Comparison of ENCODE assay signal across 8 mouse cellular contexts in the genomic region with DNA sequence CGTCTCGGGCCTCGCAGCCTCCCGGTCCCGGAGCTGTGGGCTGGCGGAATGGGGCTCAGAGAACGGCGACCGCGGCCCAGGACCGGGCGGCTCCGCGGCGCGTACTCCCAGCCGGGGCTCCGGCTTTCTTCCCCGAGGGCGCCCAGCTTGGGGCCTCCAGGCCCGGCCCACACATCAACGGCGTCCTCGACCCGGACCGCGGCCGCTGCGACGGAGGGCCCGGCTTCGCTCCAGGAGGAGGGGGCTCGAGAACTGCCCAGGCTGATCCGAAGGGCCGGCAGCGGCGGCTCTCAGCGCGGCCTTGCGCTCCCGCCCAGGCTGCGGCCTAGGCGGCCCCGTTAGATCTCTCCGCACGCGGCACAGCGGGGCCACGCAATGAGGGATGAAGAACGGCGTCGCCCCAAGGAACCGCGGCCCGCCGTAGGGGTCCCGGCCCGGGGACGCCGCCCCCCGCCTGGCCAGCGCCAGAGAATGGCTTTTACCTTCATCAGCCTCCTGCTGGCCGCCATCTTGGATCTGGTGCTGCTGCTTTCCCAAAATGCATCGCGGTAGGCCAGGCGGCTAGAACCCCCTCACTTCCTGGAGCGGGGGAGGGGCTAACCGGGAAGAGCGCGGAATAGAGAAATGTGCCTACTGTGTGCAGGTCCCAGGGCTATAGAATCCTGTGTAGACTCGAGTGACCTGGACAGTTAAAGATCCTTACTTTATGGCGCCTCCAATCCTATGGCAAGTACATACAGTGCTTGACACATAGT. TPM values are rescaled to one million over a fixed set of nuclear protein-coding genes. Genes with fewer than 3 reads are reported as not detected.
DNase-seq lines count a peak whose midpoint lies in the region; ATAC-seq and TF ChIP-seq lines count a peak whose summit lies in the region.

No protein-coding gene starts in this region.

- H3K4me1 ChIP-seq in bone marrow, adult 2 months (ENCODE audit: control insufficient read depth, insufficient read depth, low read length), result peaks cover 2% of the 10 kb centered on the region
- H3K4me1 ChIP-seq in embryonic facial prominence, embryonic 14.5 days (ENCODE audit: control insufficient read depth, insufficient read depth, low read length), result peaks cover 7% of the 10 kb centered on the region; the same call in 1 of the 2 replicates
- peaks cover 13% of the 10 kb centered on the region for H3K4me1 ChIP-seq in limb, embryonic 13.5 days
- H3K4me1 ChIP-seq in midbrain, embryonic 15.5 days, result peaks cover 16% of the 10 kb centered on the region
- H3K4me1 ChIP-seq in spleen, adult 2 months (ENCODE audit: control insufficient read depth, insufficient read depth, insufficient read length), result peaks cover 6% of the 10 kb centered on the region

- peak; percentile 85 for DNase-seq in 416B (ENCODE audit: low read depth)
- DNase-seq in embryonic facial prominence, embryonic 14.5 days (ENCODE audit: low spot score), result peak; percentile 94
- DNase-seq in heart, adult 8-10 months (ENCODE audit: low spot score), result peak; percentile 85
- peak; percentile 84 for DNase-seq in kidney, adult 9 months
- peak; percentile 61 to 87 for DNase-seq in spleen, adult 2 months (ENCODE audit: low read depth in 1 of 2, low spot score in 2 of 2)

- ATAC-seq in embryonic facial prominence, embryonic 14.5 days (ENCODE audit: low read depth), result peak; percentile 90
- ATAC-seq in limb, embryonic 13.5 days (ENCODE audit: low FRiP score, low read depth), result peak; percentile 89
- peak; percentile 90 for ATAC-seq in midbrain, embryonic 15.5 days (replicated peaks)

- H3K27ac ChIP-seq in bone marrow, adult 2 months (ENCODE audit: control insufficient read depth, insufficient read depth, low read depth, low read length, poor library complexity), result peak overlapping the region; percentile 58
- H3K27ac ChIP-seq in embryonic facial prominence, embryonic 14.5 days (replicated peaks; ENCODE audit: low read depth, low read length), result peak overlapping the region; percentile 86
- H3K27ac ChIP-seq in limb, embryonic 13.5 days, result peak overlapping the region; percentile 76
- peak overlapping the region; percentile 71 for H3K27ac ChIP-seq in midbrain, embryonic 15.5 days
- H3K27ac ChIP-seq in spleen, adult 2 months (ENCODE audit: insufficient read depth, low read length), result peak overlapping the region; percentile 71

- H3K9ac ChIP-seq in embryonic facial prominence, embryonic 14.5 days (ENCODE audit: low read depth, low read length), result peak overlapping the region; percentile 100
- H3K9ac ChIP-seq in limb, embryonic 13.5 days, result peak overlapping the region; percentile 100
- peak overlapping the region; percentile 91 for H3K9ac ChIP-seq in midbrain, embryonic 15.5 days

- peak; percentile 80 for TF ChIP-seq POLR2A in bone marrow, adult 2 months (IDR thresholded peaks at IDR 0.05; ENCODE audit: borderline replicate concordance, control insufficient read depth, low read depth, low read length)
- TF ChIP-seq POLR2A in spleen, adult 2 months (IDR thresholded peaks at IDR 0.05; ENCODE audit: low read depth, low read length), result peak; percentile 22; the same call in 1 of the 2 replicates

- H3K9me3 ChIP-seq in embryonic facial prominence, embryonic 14.5 days (ENCODE audit: control insufficient read depth, low read length), result no peaks in the 10 kb centered on the region
- H3K9me3 ChIP-seq in limb, embryonic 13.5 days, result 0 out of 2 replicates have a peak, but pooled peaks cover 2% of the 10 kb centered on the region
- no peaks in the 10 kb centered on the region for H3K9me3 ChIP-seq in midbrain, embryonic 15.5 days

- H3K36me3 ChIP-seq in embryonic facial prominence, embryonic 14.5 days (ENCODE audit: control insufficient read depth, insufficient read depth, low read length), result 0 out of 2 replicates have a peak, but pooled peaks cover 7% of the 10 kb centered on the region
- H3K36me3 ChIP-seq in limb, embryonic 13.5 days, result no peaks in the 10 kb centered on the region; the same call in 1 of the 2 replicates
- no peaks in the 10 kb centered on the region for H3K36me3 ChIP-seq in midbrain, embryonic 15.5 days (replicated peaks)
- 0 out of 2 replicates have a peak, but pooled peaks cover 2% of the 10 kb centered on the region for H3K36me3 ChIP-seq in spleen, adult 2 months (ENCODE audit: control insufficient read depth, insufficient read depth, low read length)

- no peaks in the 10 kb centered on the region for H3K27me3 ChIP-seq in embryonic facial prominence, embryonic 14.5 days (replicated peaks; ENCODE audit: control insufficient read depth, insufficient read depth, low read length)
- H3K27me3 ChIP-seq in limb, embryonic 13.5 days, result peaks cover 3% of the 10 kb centered on the region
- H3K27me3 ChIP-seq in midbrain, embryonic 15.5 days (replicated peaks), result no peaks in the 10 kb centered on the region; the same call in 1 of the 2 replicates
- H3K27me3 ChIP-seq in spleen, adult 2 months (ENCODE audit: control insufficient read depth, insufficient read depth, low read length), result no peaks in the 10 kb centered on the region

- peak overlapping the region; percentile 94 for H3K4me3 ChIP-seq in bone marrow, adult 2 months (replicated peaks; ENCODE audit: control insufficient read depth, low read depth, low read length)
- H3K4me3 ChIP-seq in embryonic facial prominence, embryonic 14.5 days (ENCODE audit: low read depth, low read length), result peak overlapping the region; percentile 99
- peak overlapping the region; percentile 98 for H3K4me3 ChIP-seq in limb, embryonic 13.5 days
- peak overlapping the region; percentile 85 for H3K4me3 ChIP-seq in midbrain, embryonic 15.5 days
- peak overlapping the region; percentile 87 for H3K4me3 ChIP-seq in spleen, adult 2 months (ENCODE audit: extremely low read depth, insufficient read depth, insufficient read length)

- peak overlapping the region; percentile 65 for H3K4me2 ChIP-seq in embryonic facial prominence, embryonic 14.5 days (ENCODE audit: low read depth, low read length)
- H3K4me2 ChIP-seq in limb, embryonic 13.5 days (replicated peaks), result peak overlapping the region; percentile 86
- H3K4me2 ChIP-seq in midbrain, embryonic 15.5 days, result peak overlapping the region; percentile 75

- TF ChIP-seq CTCF in bone marrow, adult 2 months (IDR thresholded peaks at IDR 0.05; ENCODE audit: control insufficient read depth, insufficient read depth, low read length), result no peak
- TF ChIP-seq CTCF in spleen, adult 2 months (IDR thresholded peaks at IDR 0.05; ENCODE audit: extremely low read depth, insufficient read depth, insufficient read length, insufficient replicate concordance), result no peak

- WGBS in bone marrow, adult 2 months, result under 1% methylated on average over 72 of the region's 72 CpGs
- WGBS in embryonic facial prominence, embryonic 14.5 days, result under 1% methylated on average over 44 of the region's 72 CpGs
- WGBS in limb, embryonic 13.5 days, result under 1% methylated on average over 72 of the region's 72 CpGs
- under 1% methylated on average over 64 of the region's 72 CpGs for WGBS in midbrain, embryonic 15.5 days
- WGBS in spleen, adult 2 months, result under 1% methylated on average over 69 of the region's 72 CpGs

RNA-seq across cellular contexts. Expression of a gene that starts 1.3 kb away (rescaled TPM):
- polyA plus RNA-seq in bone marrow, adult 2 months (2011; ENCODE audit: insufficient read depth, insufficient read length, low replicate concordance, missing spikeins), result 70.5 and 97.7 TPM in 2 replicates
- 301 and 303 TPM in 2 replicates for polyA plus RNA-seq in embryonic facial prominence, embryonic 14.5 days (2014; fragmentation: Nextera tagmentation; extraction: Ambion mirVana)
- total RNA-seq in heart, adult 8-10 months (2022), result 100 to 1,000 TPM; 107 to 119 (median 114) TPM
- polyA plus RNA-seq in limb, embryonic 13.5 days (2015; fragmentation: Nextera tagmentation; extraction: Ambion mirVana), result 356 and 360 TPM in 2 replicates
- 262 and 275 TPM in 2 replicates for polyA plus RNA-seq in midbrain, embryonic 15.5 days (2015; fragmentation: Nextera tagmentation; extraction: Ambion mirVana)
- 28.3 and 31.4 TPM in 2 replicates for polyA plus RNA-seq in spleen, adult 2 months (2012; rRNA removed)

RNA-seq across cellular contexts. Expression of a gene that starts 7.3 kb away (rescaled TPM):
- not detected in 2 replicates for polyA plus RNA-seq in bone marrow, adult 2 months (2011; ENCODE audit: insufficient read depth, insufficient read length, low replicate concordance, missing spikeins)
- 0.17 and 0.34 TPM in 2 replicates for polyA plus RNA-seq in embryonic facial prominence, embryonic 14.5 days (2014; fragmentation: Nextera tagmentation; extraction: Ambion mirVana)
- under 1 TPM in 3 of 4 experiments, not detected in 1; 0.14 to 0.44 (median 0.22) TPM for total RNA-seq in heart, adult 8-10 months (2022)
- polyA plus RNA-seq in limb, embryonic 13.5 days (2015; fragmentation: Nextera tagmentation; extraction: Ambion mirVana), result 0.28 and 0.38 TPM in 2 replicates
- polyA plus RNA-seq in midbrain, embryonic 15.5 days (2015; fragmentation: Nextera tagmentation; extraction: Ambion mirVana), result 2.6 and 3.3 TPM in 2 replicates
- 0.02 and 0.07 TPM in 2 replicates for polyA plus RNA-seq in spleen, adult 2 months (2012; rRNA removed)

RNA-seq across cellular contexts. Expression of a gene that starts 32.2 kb away (rescaled TPM):
- polyA plus RNA-seq in bone marrow, adult 2 months (2011; ENCODE audit: insufficient read depth, insufficient read length, low replicate concordance, missing spikeins), result 1.2 and 3.5 TPM in 2 replicates
- polyA plus RNA-seq in embryonic facial prominence, embryonic 14.5 days (2014; fragmentation: Nextera tagmentation; extraction: Ambion mirVana), result 3.0 and 3.5 TPM in 2 replicates
- total RNA-seq in heart, adult 8-10 months (2022), result 1 to 10 TPM; 1.4 to 2.2 (median 1.9) TPM
- 9.1 and 9.3 TPM in 2 replicates for polyA plus RNA-seq in limb, embryonic 13.5 days (2015; fragmentation: Nextera tagmentation; extraction: Ambion mirVana)
- polyA plus RNA-seq in midbrain, embryonic 15.5 days (2015; fragmentation: Nextera tagmentation; extraction: Ambion mirVana), result 11.1 and 11.6 TPM in 2 replicates
- 1.2 and 1.5 TPM in 2 replicates for polyA plus RNA-seq in spleen, adult 2 months (2012; rRNA removed)

RNA-seq across cellular contexts. Expression of a gene that starts 54.1 kb away (rescaled TPM):
- 0.61 and 1.8 TPM in 2 replicates for polyA plus RNA-seq in bone marrow, adult 2 months (2011; ENCODE audit: insufficient read depth, insufficient read length, low replicate concordance, missing spikeins)
- polyA plus RNA-seq in embryonic facial prominence, embryonic 14.5 days (2014; fragmentation: Nextera tagmentation; extraction: Ambion mirVana), result 0.60 and 0.94 TPM in 2 replicates
- total RNA-seq in heart, adult 8-10 months (2022), result under 1 TPM in 2 of 4 experiments, not detected in 2; 0.31 to 0.33 TPM
- 0.51 and 0.59 TPM in 2 replicates for polyA plus RNA-seq in limb, embryonic 13.5 days (2015; fragmentation: Nextera tagmentation; extraction: Ambion mirVana)
- polyA plus RNA-seq in midbrain, embryonic 15.5 days (2015; fragmentation: Nextera tagmentation; extraction: Ambion mirVana), result 2.9 and 3.7 TPM in 2 replicates
- 1.5 and 2.1 TPM in 2 replicates for polyA plus RNA-seq in spleen, adult 2 months (2012; rRNA removed)

RNA-seq across cellular contexts. Expression of a gene that starts 56.7 kb away (rescaled TPM):
- 2.9 and 5.4 TPM in 2 replicates for polyA plus RNA-seq in bone marrow, adult 2 months (2011; ENCODE audit: insufficient read depth, insufficient read length, low replicate concordance, missing spikeins)
- polyA plus RNA-seq in embryonic facial prominence, embryonic 14.5 days (2014; fragmentation: Nextera tagmentation; extraction: Ambion mirVana), result 13.3 and 15.1 TPM in 2 replicates
- 1 to 10 TPM; 1.8 to 2.6 (median 2.3) TPM for total RNA-seq in heart, adult 8-10 months (2022)
- polyA plus RNA-seq in limb, embryonic 13.5 days (2015; fragmentation: Nextera tagmentation; extraction: Ambion mirVana), result 7.2 and 7.6 TPM in 2 replicates
- 37.3 and 43.7 TPM in 2 replicates for polyA plus RNA-seq in midbrain, embryonic 15.5 days (2015; fragmentation: Nextera tagmentation; extraction: Ambion mirVana)
- polyA plus RNA-seq in spleen, adult 2 months (2012; rRNA removed), result 13.1 and 19.9 TPM in 2 replicates

Comparison
In these comparisons a context has a peak if more than half of its experiments do, and no peak if none do; other contexts are left out.
1. Peak in every context shown above with its lines: DNase-seq, ATAC-seq, H3K4me3 ChIP-seq and H3K27ac ChIP-seq.